Mouse (Mus musculus): ENCODE measurements around the gene Ugt1a9.

- TF ChIP-seq CTCF (IDR thresholded peaks at IDR 0.05; ENCODE audit: low read depth) (no peak), EP300 (optimal IDR thresholded peaks at IDR 0.05) (no peak)
Measured at GRCm38 (mm10) chr1:88240072-88240471, 169.5 kb downstream of the Ugt1a9 start.

Data from stomach, postnatal 0 days (tissue).